Mouse (Mus musculus) kidney, postnatal 0 days (tissue): ENCODE results near the gene Tspan5. TPM values are rescaled to one million over a fixed set of nuclear protein-coding genes. Genes with fewer than 3 reads are reported as not detected.

Experiments used
- ATAC-seq: fragments of 200-750 bp; cut with Nextera tagmentation; replicated peaks from 2 replicates; pipeline ENCODE4 v1.8.0; 2017; ENCODE audit warnings: low read depth, moderate number of reproducible peaks, moderate TSS enrichment, moderate library complexity; ENCODE audit not compliant: low FRiP score
- DNase-seq: peaks from one replicate; pipeline ENCODE4 v3.0.0-alpha.2; 2016; ENCODE audit warnings: low spot score
- H3K27ac ChIP-seq: fragments of 300-500 bp; sonication (generic); 2 replicates; pipeline ENCODE4 v1.5.1; 2014; ENCODE audit warnings: mild to moderate bottlenecking
- H3K27me3 ChIP-seq: fragments of 300-500 bp; sonication (generic); 2 replicates; pipeline ENCODE4 v1.6.1; 2014; ENCODE audit warnings: low read length, mixed read lengths; ENCODE audit not compliant: insufficient read depth
- H3K36me3 ChIP-seq: fragments of 300-500 bp; sonication (generic); 2 replicates; pipeline ENCODE4 v1.6.1; 2014; ENCODE audit warnings: low read length, mixed read lengths; ENCODE audit not compliant: insufficient read depth
- H3K4me1 ChIP-seq: fragments of 300-500 bp; sonication (generic); replicated peaks from 2 replicates; pipeline ENCODE4 v1.6.1; 2014; ENCODE audit warnings: antibody characterized with exemption, low read length, mixed read lengths; ENCODE audit not compliant: insufficient read depth
- H3K4me2 ChIP-seq: fragments of 300-500 bp; sonication (generic); 2 replicates; pipeline ENCODE4 v1.6.1; 2014; ENCODE audit warnings: mild to moderate bottlenecking, low read length, moderate library complexity, mixed read lengths
- H3K4me3 ChIP-seq: fragments of 300-500 bp; sonication (generic); replicated peaks from 2 replicates; pipeline ENCODE4 v1.5.1; 2014; ENCODE audit warnings: low read depth, low read length
- H3K9ac ChIP-seq: fragments of 300-500 bp; sonication (generic); 2 replicates; pipeline ENCODE4 v1.6.1; 2014; ENCODE audit warnings: low read depth, low read length
- H3K9me3 ChIP-seq: fragments of 300-500 bp; sonication (generic); replicated peaks from 2 replicates; pipeline ENCODE4 v1.6.1; 2016; ENCODE audit warnings: low read length, inconsistent platforms, mixed read lengths
- CTCF ChIP-seq: IDR thresholded peaks from 2 replicates; pipeline ENCODE4 v1.5.1; 2016; ENCODE audit warnings: antibody characterized with exemption, low read depth, mild to moderate bottlenecking, moderate library complexity
- WGBS: fragments of 180-500 bp; shearing (Covaris S2); extraction: QIAGEN DNeasy Blood & Tissue Kit; methylation state at CpG from one replicate; pipeline ENCODE4 v1.1.7; 2014; 5-methylcytosine and 5-hydroxymethylcytosine counted together
- polyA plus RNA-seq: library from polyadenylated mRNA; unstranded; fragments of >200 nt; fragmentation: Nextera tagmentation; extraction: Ambion mirVana; gene quantifications from 2 replicates; pipeline ENCODE4 v1.2.1, GENCODE M21; 2015

Gene Tspan5
- polyA plus RNA-seq, 1 experiment from 2014 or later: 19.0 TPM

GRCm38 (mm10) chr3:138763941-138764340 is 21.9 kb downstream of the Tspan5 start:
- Histone ChIP-seq H3K4me3 (no peak overlapping the region), H3K4me2 (no peak overlapping the region), H3K9ac (no peak overlapping the region), H3K36me3 (no peaks in the 10 kb centered on the region), H3K4me1 (no peaks in the 10 kb centered on the region), H3K27ac (no peak overlapping the region), H3K27me3 (no peaks in the 10 kb centered on the region), H3K9me3 (no peaks in the 10 kb centered on the region)
- ATAC-seq (no peak), DNase-seq (no peak)
- 82% methylated on average over 9 of the region's 9 CpGs for WGBS
- TF ChIP-seq CTCF: no peak

- Histone ChIP-seq H3K27me3 (no peaks in the 10 kb centered on the region), H3K9ac (no peak overlapping the region), H3K4me3 (no peak overlapping the region), H3K4me1 (no peaks in the 10 kb centered on the region), H3K4me2 (no peak overlapping the region), H3K36me3 (no peaks in the 10 kb centered on the region), H3K9me3 (no peaks in the 10 kb centered on the region), H3K27ac (no peak overlapping the region)
- 70% methylated on average over 3 of the region's 3 CpGs for WGBS
- DNase-seq: no peak
- TF ChIP-seq CTCF: no peak
- ATAC-seq: no peak
These were observed 22.8 kb downstream of the Tspan5 start for GRCm38 (mm10) chr3:138764782-138765181.

GRCm38 (mm10) chr3:138767034-138767433 is 25.0 kb downstream of the Tspan5 start:
- H3K4me2 ChIP-seq: no peak overlapping the region
- WGBS: 34% methylated on average over 8 of the region's 8 CpGs
- ATAC-seq (peak; percentile 60), DNase-seq (no peak)
- no peaks in the 10 kb centered on the region for H3K9me3 ChIP-seq
- H3K9ac ChIP-seq: no peak overlapping the region
- no peaks in the 10 kb centered on the region for H3K36me3 ChIP-seq
- no peak for TF ChIP-seq CTCF
- H3K4me1 ChIP-seq: no peaks in the 10 kb centered on the region
- no peaks in the 10 kb centered on the region for H3K27me3 ChIP-seq
- no peak overlapping the region for H3K4me3 ChIP-seq
- H3K27ac ChIP-seq: no peak overlapping the region

GRCm38 (mm10) chr3:138768541-138769093 is 26.6 kb downstream of the Tspan5 start:
- H3K4me1 ChIP-seq: no peaks in the 10 kb centered on the region
- ATAC-seq (no peak), DNase-seq (no peak)
- H3K27ac ChIP-seq: no peak overlapping the region
- H3K9ac ChIP-seq: no peak overlapping the region
- no peak overlapping the region for H3K4me2 ChIP-seq
- H3K9me3 ChIP-seq: no peaks in the 10 kb centered on the region
- H3K27me3 ChIP-seq: no peaks in the 10 kb centered on the region
- no peaks in the 10 kb centered on the region for H3K36me3 ChIP-seq
- no peak overlapping the region for H3K4me3 ChIP-seq
- TF ChIP-seq CTCF: no peak
- WGBS: 65% methylated on average over 12 of the region's 12 CpGs

- H3K4me1 ChIP-seq: no peaks in the 10 kb centered on the region; the same call in 1 of the 2 replicates
- DNase-seq (no peak), ATAC-seq (0 out of 2 replicates have a peak, but pooled peaks have one; percentile 18)
- H3K4me3 ChIP-seq: no peak overlapping the region
- no peak overlapping the region for H3K9ac ChIP-seq
- no peaks in the 10 kb centered on the region for H3K27me3 ChIP-seq
- H3K27ac ChIP-seq: no peak overlapping the region
- WGBS: 76% methylated on average over 10 of the region's 10 CpGs
- no peaks in the 10 kb centered on the region for H3K9me3 ChIP-seq
- H3K4me2 ChIP-seq: no peak overlapping the region
- no peaks in the 10 kb centered on the region for H3K36me3 ChIP-seq
- TF ChIP-seq CTCF: no peak
These were observed 28.8 kb downstream of the Tspan5 start for GRCm38 (mm10) chr3:138770650-138771331.

GRCm38 (mm10) chr3:138771549-138772333 is 29.7 kb downstream of the Tspan5 start:
- H3K4me2 ChIP-seq: no peak overlapping the region
- peak; percentile 20; the same call in 1 of the 2 replicates for TF ChIP-seq CTCF
- WGBS: 78% methylated on average over 12 of the region's 12 CpGs
- H3K4me3 ChIP-seq: no peak overlapping the region
- no peak overlapping the region for H3K9ac ChIP-seq
- H3K36me3 ChIP-seq: no peaks in the 10 kb centered on the region
- no peak for DNase-seq
- no peaks in the 10 kb centered on the region; the same call in 1 of the 2 replicates for H3K4me1 ChIP-seq
- no peaks in the 10 kb centered on the region for H3K9me3 ChIP-seq
- H3K27me3 ChIP-seq: no peaks in the 10 kb centered on the region
- no peak for ATAC-seq
- H3K27ac ChIP-seq: no peak overlapping the region
